Mouse (Mus musculus) kidney, embryonic 15.5 days (tissue): ENCODE results near the gene Adamts7. TPM values are rescaled to one million over a fixed set of nuclear protein-coding genes. Genes with fewer than 3 reads are reported as not detected.

ENCODE experiments used
- ATAC-seq: fragments of 200-750 bp; cut with Nextera tagmentation; replicated peaks from 2 replicates; pipeline ENCODE4 v1.8.0; 2017; ENCODE audit warnings: moderate TSS enrichment; ENCODE audit not compliant: low FRiP score
- H3K27ac ChIP-seq: fragments of 300-500 bp; sonication (generic); 2 replicates; pipeline ENCODE4 v1.5.1; 2015; ENCODE audit warnings: mild to moderate bottlenecking, inconsistent platforms
- H3K27me3 ChIP-seq: fragments of 300-500 bp; sonication (generic); 2 replicates; pipeline ENCODE4 v1.6.1; 2015; ENCODE audit warnings: inconsistent platforms
- H3K36me3 ChIP-seq: fragments of 300-500 bp; sonication (generic); 2 replicates; pipeline ENCODE4 v1.6.1; 2015; ENCODE audit warnings: inconsistent platforms
- H3K4me1 ChIP-seq: fragments of 300-500 bp; sonication (generic); 2 replicates; pipeline ENCODE4 v1.6.1; 2015; ENCODE audit warnings: inconsistent platforms
- H3K4me2 ChIP-seq: fragments of 300-500 bp; sonication (generic); 2 replicates; pipeline ENCODE4 v1.6.1; 2015; ENCODE audit warnings: moderate library complexity, mild to moderate bottlenecking, inconsistent platforms
- H3K4me3 ChIP-seq: fragments of 300-500 bp; sonication (generic); replicated peaks from 2 replicates; pipeline ENCODE4 v1.5.1; 2015; ENCODE audit warnings: mild to moderate bottlenecking, inconsistent platforms
- H3K9ac ChIP-seq: fragments of 300-500 bp; sonication (generic); 2 replicates; pipeline ENCODE4 v1.6.1; 2015; ENCODE audit warnings: mild to moderate bottlenecking, inconsistent platforms
- H3K9me3 ChIP-seq: fragments of 300-500 bp; sonication (generic); replicated peaks from 2 replicates; pipeline ENCODE4 v1.6.1; 2016; ENCODE audit warnings: inconsistent platforms
- WGBS: fragments of 180-500 bp; shearing (Covaris S2); methylation state at CpG from one replicate; pipeline ENCODE4 v1.1.7; 2015; ENCODE audit warnings: mixed read lengths; 5-methylcytosine and 5-hydroxymethylcytosine counted together
- polyA plus RNA-seq: library from polyadenylated mRNA; unstranded; fragments of >200 nt; fragmentation: Nextera tagmentation; extraction: Ambion mirVana; gene quantifications from 2 replicates; pipeline ENCODE4 v1.2.1, GENCODE M21; 2015

Adamts7 gene
- polyA plus RNA-seq, 1 experiment from 2014 or later = 14.9 TPM

DNA sequence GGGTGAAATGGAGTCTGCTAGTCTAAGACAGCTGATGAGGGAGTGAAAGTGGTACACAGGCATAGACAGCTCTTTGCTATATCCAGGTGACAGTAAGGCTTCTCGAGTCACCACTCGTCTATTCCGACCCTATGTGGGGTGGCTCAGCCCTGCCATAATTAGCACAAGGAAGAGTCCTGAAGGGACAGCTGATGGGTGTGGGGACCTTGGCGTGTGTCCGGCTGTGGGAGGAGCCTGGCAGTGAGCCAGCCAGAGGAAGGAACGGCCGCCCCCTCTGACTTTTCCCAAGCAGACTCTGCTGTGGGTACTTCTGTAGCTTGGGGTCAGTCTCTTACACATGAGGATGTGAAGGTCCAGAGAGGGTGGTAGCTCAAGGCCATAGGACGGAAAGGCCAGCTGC lies 21.2 kb downstream of the Adamts7 start:
- Histone ChIP-seq H3K4me3 (no peak overlapping the region), H3K4me1 (peaks cover 27% of the 10 kb centered on the region), H3K9ac (no peak overlapping the region), H3K9me3 (no peaks in the 10 kb centered on the region), H3K4me2 (no peak overlapping the region), H3K27ac (no peak overlapping the region), H3K27me3 (no peaks in the 10 kb centered on the region), H3K36me3 (peaks cover 16% of the 10 kb centered on the region; the same call in 1 of the 2 replicates)
- WGBS = 40% methylated on average over 8 of the region's 8 CpGs
- peak; percentile 23; the same call in 1 of the 2 replicates for ATAC-seq

DNA sequence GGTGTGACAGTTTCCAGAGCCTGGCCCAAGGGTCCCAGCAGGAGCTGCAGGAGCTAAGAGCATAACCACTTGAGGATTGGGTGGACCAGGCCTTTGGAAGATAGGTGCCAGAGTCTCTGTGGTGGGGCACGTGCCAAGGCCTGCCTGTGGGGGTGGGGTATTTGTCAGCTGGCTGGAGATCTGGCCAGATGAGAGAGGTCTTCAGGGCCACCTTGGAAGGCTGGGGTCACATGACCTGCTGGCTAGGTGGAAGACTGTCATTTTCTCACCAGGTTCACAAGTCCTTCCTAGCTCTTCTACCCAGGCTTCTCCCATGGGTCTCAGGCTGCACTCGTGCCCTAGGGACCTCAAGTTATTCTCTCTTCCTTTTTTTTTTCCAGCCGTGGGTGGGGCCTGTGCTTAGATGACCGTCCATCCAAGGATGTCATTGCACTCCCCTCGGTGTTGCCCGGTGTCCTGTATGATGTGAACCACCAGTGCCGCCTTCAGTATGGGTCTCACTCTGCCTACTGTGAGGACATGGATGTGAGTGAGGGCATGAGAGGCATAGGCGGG lies 22.6 kb downstream of the Adamts7 start:
- 81% methylated on average over 8 of the region's 8 CpGs for WGBS
- Histone ChIP-seq H3K27me3 (no peaks in the 10 kb centered on the region), H3K4me2 (no peak overlapping the region), H3K9me3 (no peaks in the 10 kb centered on the region), H3K36me3 (peaks cover 12% of the 10 kb centered on the region; the same call in 1 of the 2 replicates), H3K9ac (no peak overlapping the region), H3K27ac (no peak overlapping the region), H3K4me3 (no peak overlapping the region), H3K4me1 (peaks cover 27% of the 10 kb centered on the region)
- no peak for ATAC-seq

DNA sequence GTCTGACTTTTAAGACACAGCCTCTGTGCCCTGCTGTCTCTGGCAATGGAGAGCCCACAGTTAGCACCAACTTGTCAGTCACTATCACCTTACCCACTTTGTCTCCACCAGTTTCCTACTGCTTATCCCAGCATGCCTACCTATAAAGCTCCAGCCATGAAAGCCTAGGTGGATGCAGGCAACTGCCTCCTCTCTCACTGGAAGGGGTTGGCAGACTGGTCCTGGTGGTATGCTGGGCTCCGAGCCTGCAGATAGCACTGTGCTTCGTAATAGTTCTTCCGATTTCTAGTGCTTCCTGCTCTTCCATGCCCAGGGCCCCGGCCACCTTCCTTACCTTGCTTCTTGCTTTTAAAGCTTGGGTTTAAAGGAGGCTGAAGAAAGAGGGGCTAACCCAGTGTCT lies 26.0 kb downstream of the Adamts7 start:
- no peak overlapping the region for H3K9ac ChIP-seq
- H3K4me2 ChIP-seq = no peak overlapping the region
- H3K9me3 ChIP-seq = no peaks in the 10 kb centered on the region
- no peak overlapping the region for H3K27ac ChIP-seq
- 93% methylated on average over 4 of the region's 4 CpGs for WGBS
- no peak overlapping the region for H3K4me3 ChIP-seq
- no peak for ATAC-seq
- H3K27me3 ChIP-seq = no peaks in the 10 kb centered on the region
- peaks cover 20% of the 10 kb centered on the region for H3K4me1 ChIP-seq
- H3K36me3 ChIP-seq = peaks cover 10% of the 10 kb centered on the region

DNA sequence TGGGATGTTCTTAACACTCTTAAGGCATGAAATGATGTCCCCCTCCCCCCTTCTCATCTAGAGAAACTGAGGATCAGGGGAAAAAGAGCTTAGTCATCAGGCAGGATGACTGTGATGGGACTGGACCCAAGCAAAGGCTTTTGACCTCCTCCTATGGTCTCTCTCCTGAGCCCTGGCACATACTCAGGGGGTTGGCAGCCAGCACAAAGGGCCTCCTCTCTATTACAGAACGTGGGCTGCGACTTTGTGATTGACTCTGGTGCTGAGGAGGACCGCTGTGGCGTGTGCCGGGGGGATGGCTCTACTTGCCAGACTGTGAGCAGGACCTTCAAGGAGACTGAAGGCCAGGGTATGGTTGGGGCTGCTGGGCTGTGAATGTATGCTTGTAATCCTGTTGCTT lies 26.5 kb downstream of the Adamts7 start:
- no peak overlapping the region for H3K27ac ChIP-seq
- ATAC-seq = no peak
- WGBS = 82% methylated on average over 5 of the region's 5 CpGs

DNA sequence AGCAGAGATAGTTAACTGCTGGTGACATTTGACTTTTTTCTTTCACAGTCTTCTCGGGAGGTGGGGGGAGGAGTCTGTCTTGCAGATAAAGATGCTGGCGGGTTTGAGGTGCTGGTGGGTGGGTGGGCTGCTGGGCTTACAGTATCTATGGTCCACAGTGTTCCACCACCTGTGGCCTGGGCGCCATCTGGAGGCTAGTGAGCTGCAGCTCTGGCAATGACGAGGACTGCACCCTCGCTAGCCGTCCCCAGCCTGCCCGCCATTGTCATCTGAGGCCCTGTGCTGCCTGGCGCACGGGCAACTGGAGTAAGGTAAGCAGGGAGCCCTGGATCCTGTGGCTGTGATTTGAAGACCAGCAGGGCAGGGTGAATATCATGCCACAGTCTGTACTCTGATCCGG lies 32.1 kb downstream of the Adamts7 start:
- no peak for ATAC-seq
- Histone ChIP-seq H3K36me3 (peaks cover 12% of the 10 kb centered on the region), H3K9ac (no peak overlapping the region), H3K27me3 (no peaks in the 10 kb centered on the region), H3K9me3 (no peaks in the 10 kb centered on the region), H3K27ac (no peak overlapping the region), H3K4me3 (no peak overlapping the region), H3K4me1 (peaks cover 10% of the 10 kb centered on the region), H3K4me2 (no peak overlapping the region)
- 80% methylated on average over 10 of the region's 10 CpGs for WGBS

More for the DNA sequence above, 26.5 kb downstream of the Adamts7 start:
- peaks cover 10% of the 10 kb centered on the region for H3K36me3 ChIP-seq
- no peak overlapping the region for H3K9ac ChIP-seq
- H3K27me3 ChIP-seq = no peaks in the 10 kb centered on the region
- no peaks in the 10 kb centered on the region for H3K9me3 ChIP-seq
- no peak overlapping the region for H3K4me3 ChIP-seq
- peaks cover 15% of the 10 kb centered on the region for H3K4me1 ChIP-seq
- H3K4me2 ChIP-seq = no peak overlapping the region

DNA sequence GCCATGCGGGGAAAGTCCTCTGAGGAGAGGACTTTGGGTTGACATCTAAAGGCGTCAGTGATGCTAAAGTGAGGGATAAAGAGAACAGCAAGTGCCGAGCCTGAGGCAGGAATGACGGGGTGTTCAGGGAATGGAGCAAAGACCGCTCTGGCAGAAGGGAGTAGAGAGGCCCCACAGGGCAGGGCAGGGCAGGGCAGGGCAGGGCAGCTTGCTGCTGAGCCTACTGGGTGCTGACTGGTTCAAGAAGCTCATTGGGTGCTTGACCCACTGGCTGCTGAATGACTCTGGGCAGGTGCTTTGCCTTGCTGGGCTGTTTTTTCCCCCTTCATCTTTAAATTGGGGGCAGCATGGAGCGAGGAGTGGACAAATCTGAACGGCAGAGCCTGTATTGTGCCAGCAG lies 33.4 kb downstream of the Adamts7 start:
- ATAC-seq = no peak
- Histone ChIP-seq H3K9ac (no peak overlapping the region), H3K27me3 (no peaks in the 10 kb centered on the region)

DNA sequence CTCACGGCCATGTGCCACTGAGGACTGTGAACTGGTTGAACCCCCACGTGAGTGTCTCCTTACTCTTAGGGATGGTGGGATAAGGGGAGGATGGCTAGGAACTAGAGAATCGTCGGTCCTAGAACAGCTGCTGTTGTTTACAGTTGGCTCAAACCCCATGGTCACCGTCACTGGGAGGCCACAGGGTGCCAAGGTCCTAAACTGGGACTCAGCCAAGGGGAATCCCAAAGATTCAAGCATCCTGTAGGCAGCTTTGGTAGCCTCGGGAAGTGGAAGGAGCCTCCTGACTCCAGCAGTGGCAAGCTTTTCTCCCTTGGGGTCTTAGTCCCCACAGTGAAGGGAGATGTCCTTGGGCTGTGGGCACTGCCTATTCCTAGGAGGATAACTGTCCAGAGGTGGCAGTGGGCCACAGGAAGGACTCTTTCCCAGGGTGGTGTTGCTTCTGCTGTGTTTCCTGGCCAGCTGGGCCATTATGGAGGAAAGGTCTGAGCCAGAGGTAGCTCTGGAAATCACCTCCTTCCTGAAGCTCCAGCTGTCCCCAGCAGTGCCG lies 34.3 kb downstream of the Adamts7 start:
- no peak overlapping the region for H3K27ac ChIP-seq
- no peak for ATAC-seq
- H3K27me3 ChIP-seq = no peaks in the 10 kb centered on the region
- H3K9ac ChIP-seq = no peak overlapping the region
- peaks cover 24% of the 10 kb centered on the region for H3K36me3 ChIP-seq
- peaks cover 10% of the 10 kb centered on the region for H3K4me1 ChIP-seq
- no peak overlapping the region for H3K4me2 ChIP-seq
- H3K4me3 ChIP-seq = no peak overlapping the region
- 79% methylated on average over 7 of the region's 7 CpGs for WGBS
- H3K9me3 ChIP-seq = no peaks in the 10 kb centered on the region

More for the DNA sequence above, 33.4 kb downstream of the Adamts7 start:
- Histone ChIP-seq H3K27ac (no peak overlapping the region), H3K4me1 (peaks cover 10% of the 10 kb centered on the region), H3K4me3 (no peak overlapping the region), H3K9me3 (no peaks in the 10 kb centered on the region), H3K36me3 (peaks cover 18% of the 10 kb centered on the region), H3K4me2 (no peak overlapping the region)
- WGBS = 89% methylated on average over 7 of the region's 7 CpGs

DNA sequence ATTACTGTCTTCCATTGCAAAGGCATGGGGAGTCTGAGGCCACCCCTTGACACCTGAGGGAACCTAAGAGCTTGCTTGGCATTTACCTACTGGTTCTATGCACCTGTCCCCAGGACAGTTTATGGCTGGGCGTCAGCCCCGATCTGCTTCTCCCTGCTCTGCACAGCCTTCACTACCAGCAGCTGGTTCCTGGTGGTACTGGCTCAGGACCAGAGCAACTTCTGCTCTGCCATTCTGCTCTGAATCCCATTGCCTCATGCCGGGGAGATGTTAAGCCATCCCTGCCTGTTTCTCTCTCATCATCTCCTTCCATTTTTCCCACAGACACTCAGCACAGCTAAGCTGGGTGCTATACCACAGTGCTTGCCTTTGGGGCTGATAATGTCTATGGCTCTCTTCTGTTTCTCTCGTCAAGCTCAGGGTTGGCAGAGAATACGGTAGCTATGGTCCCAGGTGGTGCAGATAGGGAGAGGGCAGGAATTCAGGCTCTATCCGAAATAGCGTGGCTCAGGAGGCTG lies 35.1 kb downstream of the Adamts7 start:
- Histone ChIP-seq H3K9me3 (no peaks in the 10 kb centered on the region), H3K4me1 (peaks cover 10% of the 10 kb centered on the region), H3K9ac (no peak overlapping the region), H3K36me3 (peaks cover 29% of the 10 kb centered on the region), H3K4me2 (no peak overlapping the region), H3K27me3 (no peaks in the 10 kb centered on the region), H3K4me3 (no peak overlapping the region), H3K27ac (no peak overlapping the region)
- ATAC-seq = no peak
- 87% methylated on average over 7 of the region's 7 CpGs for WGBS

DNA sequence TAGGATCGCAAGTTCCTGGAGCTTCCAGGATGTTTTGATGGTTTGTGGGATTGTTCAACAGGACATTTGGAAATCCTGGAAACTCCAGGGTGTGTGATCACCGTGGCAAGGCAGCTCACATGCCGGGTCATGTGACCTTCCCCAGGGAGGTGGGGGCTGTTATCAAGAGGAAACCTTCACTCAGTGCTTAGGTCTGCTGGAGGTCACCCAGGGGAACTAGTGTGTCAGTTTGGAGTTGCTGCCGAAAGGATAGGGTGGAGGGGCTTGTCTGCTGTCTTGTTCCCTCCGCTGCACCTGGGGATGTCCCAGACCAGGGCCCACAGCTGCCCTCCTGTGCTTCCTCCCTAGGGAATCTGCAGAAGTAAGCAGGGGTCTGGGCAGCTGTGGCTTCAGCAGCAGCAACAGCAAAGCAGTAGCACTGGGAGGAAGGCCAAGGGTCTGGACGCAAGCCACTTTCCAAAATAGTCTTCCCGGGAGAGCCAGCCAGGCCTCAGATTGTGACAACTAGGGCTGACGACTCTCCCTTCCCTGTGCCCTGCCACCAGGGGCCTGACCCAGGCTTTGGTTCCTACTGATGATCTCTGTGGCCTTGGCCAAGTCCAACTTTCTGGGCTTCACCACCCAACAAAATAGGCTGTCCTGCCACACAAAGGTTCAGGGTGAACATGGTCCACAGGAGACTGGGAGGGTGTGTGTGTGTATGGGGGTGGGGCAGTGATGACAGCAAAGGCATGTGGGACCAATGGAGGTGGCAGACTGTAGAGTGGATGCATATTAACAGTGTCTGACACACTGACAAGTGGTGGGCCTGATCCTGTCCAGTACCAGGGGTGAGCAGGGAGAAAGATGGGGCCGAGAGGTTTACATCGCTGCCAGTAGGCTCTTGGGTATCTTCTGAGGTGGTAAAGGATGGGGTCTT lies 35.9 kb downstream of the Adamts7 start:
- H3K9me3 ChIP-seq = no peaks in the 10 kb centered on the region
- H3K27me3 ChIP-seq = no peaks in the 10 kb centered on the region
- H3K36me3 ChIP-seq = peaks cover 29% of the 10 kb centered on the region
- H3K27ac ChIP-seq = 0 out of 2 replicates have a peak overlapping the region, but pooled peaks have one; percentile 22
- H3K4me1 ChIP-seq = peaks cover 10% of the 10 kb centered on the region
- H3K4me2 ChIP-seq = no peak overlapping the region
- no peak overlapping the region for H3K9ac ChIP-seq
- no peak overlapping the region for H3K4me3 ChIP-seq
- WGBS = 61% methylated on average over 10 of the region's 10 CpGs
- no peak for ATAC-seq

DNA sequence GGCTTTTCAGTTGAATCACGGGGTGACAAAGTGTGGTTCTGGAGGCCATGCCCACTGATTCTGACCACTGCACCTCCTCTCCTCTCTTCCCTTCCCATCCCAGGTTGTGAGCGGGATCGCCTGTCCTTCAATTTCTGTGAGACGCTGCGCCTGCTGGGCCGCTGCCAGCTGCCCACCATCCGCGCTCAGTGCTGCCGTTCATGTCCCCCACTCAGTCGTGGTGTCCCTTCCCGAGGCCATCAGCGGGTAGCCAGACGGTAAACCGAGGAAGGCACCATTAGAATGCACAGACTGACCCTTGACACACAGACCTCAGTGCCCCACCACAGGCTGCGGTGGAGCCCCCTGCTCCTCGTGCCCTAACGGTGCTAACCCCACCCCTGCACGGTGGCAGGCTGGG lies 36.7 kb downstream of the Adamts7 start:
- 94% methylated on average over 18 of the region's 18 CpGs for WGBS
- no peaks in the 10 kb centered on the region for H3K9me3 ChIP-seq
- H3K4me2 ChIP-seq = no peak overlapping the region
- ATAC-seq = no peak
- peaks cover 36% of the 10 kb centered on the region for H3K36me3 ChIP-seq
- H3K4me3 ChIP-seq = no peak overlapping the region
- no peaks in the 10 kb centered on the region for H3K27me3 ChIP-seq
- H3K4me1 ChIP-seq = peaks cover 10% of the 10 kb centered on the region
- H3K9ac ChIP-seq = no peak overlapping the region
- no peak overlapping the region for H3K27ac ChIP-seq

DNA sequence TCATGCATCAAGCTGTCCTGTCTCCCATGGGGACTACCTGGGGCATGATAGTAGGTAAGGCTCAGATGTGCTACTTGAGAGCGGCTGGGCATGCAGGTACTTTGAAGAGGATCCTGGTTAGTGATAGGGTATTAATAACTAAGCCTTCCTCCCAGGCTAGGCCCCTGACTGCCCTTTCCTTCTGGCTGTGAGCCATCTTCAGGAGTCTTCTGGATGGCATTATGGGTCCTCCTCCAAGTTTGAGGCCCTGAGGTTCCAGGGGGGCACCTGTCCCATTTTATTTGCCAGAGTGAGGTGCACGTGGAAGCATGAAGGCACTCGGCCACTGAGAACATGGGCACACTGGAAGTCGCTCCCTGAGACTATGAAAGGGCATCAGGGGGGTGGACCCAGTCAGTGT lies 37.6 kb downstream of the Adamts7 start:
- peaks cover 42% of the 10 kb centered on the region for H3K36me3 ChIP-seq
- no peak overlapping the region for H3K27ac ChIP-seq
- no peak overlapping the region for H3K9ac ChIP-seq
- no peak overlapping the region for H3K4me3 ChIP-seq
- ATAC-seq = no peak
- no peaks in the 10 kb centered on the region for H3K9me3 ChIP-seq
- no peak overlapping the region for H3K4me2 ChIP-seq
- WGBS = 94% methylated on average over 4 of the region's 4 CpGs
- H3K27me3 ChIP-seq = no peaks in the 10 kb centered on the region
- H3K4me1 ChIP-seq = peaks cover 10% of the 10 kb centered on the region

DNA sequence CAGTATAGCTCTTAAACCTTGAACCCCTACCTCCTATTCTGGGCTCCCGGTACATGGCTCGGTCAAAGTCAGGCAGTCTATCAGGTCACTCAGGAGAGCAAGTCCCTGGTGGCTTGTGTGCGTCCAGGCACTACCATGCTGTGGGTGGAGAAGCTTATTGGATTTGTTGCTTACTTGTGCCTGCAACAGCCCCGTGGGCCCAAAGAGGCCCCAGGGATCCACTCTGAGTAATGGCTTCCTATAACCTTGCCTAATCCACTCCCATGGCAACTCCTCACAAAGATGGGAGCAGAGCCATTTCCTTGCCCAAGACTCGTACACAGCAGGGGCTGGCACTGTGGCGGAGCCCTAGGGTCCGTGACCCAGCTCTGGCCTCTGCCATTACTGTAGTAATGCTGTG lies 38.2 kb downstream of the Adamts7 start:
- Histone ChIP-seq H3K27me3 (no peaks in the 10 kb centered on the region), H3K4me2 (no peak overlapping the region), H3K9me3 (no peaks in the 10 kb centered on the region), H3K27ac (no peak overlapping the region), H3K36me3 (peaks cover 47% of the 10 kb centered on the region), H3K9ac (no peak overlapping the region), H3K4me1 (peaks cover 10% of the 10 kb centered on the region), H3K4me3 (no peak overlapping the region)
- WGBS = 85% methylated on average over 7 of the region's 7 CpGs
- no peak for ATAC-seq
